Mouse (Mus musculus) T-helper 1 cell (primary cell): Measurements from ENCODE around the gene Xrra1.
"Not testable (repeated sequence)": the region's sequence is repeated elsewhere in the genome, so short reads cannot be mapped to it uniquely, and the experiment has no call there.

Source experiments
- in situ Hi-C: fragments of 300-600 bp; cut with MboI, MseI; formaldehyde crosslinking; loops from one replicate; pipeline ENCODE4 v1.15.1; 2025; ENCODE audit warnings: high pct_unique_total_duplicates

The Xrra1 gene

DNA sequence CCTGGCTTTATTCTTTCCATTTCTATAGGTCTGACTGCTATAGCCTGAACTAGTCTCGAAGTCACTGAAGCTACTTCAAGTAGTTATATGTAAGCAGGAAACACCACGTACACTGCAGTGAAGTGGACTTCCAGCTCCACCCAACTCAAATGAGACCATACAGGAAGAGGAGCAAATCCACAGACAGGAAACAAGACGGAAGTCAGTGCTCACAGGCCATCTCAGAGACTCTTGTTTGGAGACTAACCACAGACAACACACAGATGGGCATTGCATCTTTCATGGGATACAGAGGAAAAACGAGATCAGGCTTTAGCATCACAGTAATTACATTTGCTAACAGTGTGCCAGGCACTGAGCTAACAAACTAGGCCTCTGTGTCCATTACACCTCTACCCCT lies 87.4 kb downstream of the Xrra1 start:
- in situ Hi-C loops, result no loop called here

DNA sequence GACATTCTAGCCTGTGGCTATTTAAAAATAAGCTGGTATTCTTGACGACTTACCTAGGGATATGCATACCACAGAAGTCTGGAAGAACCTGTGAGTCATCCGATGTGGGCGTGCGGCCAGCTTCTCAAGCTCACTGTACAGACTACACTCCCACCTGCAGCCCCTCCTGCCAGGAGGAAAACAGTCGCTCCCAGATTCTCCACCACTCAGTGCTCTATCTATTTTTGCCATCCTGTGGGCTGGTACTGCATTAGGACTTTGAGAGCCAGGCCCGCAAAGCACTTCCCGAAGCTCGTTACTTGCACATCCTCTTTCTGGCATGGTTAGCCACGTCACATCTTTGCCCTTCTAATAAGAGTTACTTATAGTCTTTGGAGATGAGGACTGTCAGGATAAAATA lies 88.4 kb downstream of the Xrra1 start:
- in situ Hi-C loops, result no loop called here

DNA sequence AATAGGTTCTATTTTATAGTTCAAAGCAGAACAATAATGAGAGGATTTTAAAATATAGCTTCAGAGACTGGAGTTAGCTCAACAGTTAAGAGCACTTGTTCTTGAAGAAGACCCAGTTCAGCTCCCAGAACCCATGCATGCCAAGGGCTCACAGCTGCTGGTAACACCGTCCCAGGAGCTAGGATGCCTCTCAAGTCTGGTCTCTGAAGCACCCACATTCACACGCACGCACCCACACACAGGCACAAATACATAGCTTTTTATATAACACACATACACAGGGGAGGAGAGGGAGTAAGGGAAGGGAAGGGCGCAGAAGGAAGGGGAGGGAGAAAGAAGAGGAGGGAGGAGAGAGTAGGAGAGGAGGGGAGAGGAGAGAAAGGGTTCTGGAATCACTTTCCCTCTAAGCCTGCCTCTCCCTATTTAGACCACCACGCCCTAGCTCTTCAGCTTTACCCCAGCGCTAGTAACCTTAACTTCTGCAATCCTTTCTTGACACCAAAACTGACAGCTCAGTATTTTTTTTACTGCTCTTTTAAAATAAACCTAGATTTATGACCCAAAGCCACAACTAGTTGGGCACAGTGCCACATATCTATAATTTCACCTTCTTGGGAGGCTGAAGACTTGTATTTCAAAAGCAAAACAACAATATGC lies 94.7 kb downstream of the Xrra1 start:
- in situ Hi-C loops, result no loop called here

GRCm38 (mm10) chr7:99954212-99954611 lies 95.3 kb downstream of the Xrra1 start:
- in situ Hi-C loops, result no loop called here

DNA sequence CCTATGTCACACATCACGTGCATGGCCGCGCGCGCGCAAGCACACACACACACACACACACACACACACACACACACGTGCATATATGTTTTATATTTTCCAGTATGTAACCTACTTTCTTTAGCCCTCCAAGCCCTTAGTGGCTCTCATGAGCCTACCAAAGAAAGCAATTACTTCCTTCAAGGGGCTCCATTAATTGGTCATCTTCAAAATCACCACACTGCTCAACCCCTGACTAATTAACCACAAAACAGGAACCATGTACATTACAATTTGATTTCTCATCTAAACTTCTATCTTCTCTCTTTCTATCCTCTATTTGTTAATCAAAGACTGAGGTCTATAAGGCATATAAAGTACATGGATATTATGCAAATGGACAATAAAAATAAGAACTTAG lies 97.2 kb downstream of the Xrra1 start:
- in situ Hi-C loops, result no loop called here

- in situ Hi-C loops, result no loop called here
These were observed 98.5 kb downstream of the Xrra1 start for GRCm38 (mm10) chr7:99957226-99957965.

DNA sequence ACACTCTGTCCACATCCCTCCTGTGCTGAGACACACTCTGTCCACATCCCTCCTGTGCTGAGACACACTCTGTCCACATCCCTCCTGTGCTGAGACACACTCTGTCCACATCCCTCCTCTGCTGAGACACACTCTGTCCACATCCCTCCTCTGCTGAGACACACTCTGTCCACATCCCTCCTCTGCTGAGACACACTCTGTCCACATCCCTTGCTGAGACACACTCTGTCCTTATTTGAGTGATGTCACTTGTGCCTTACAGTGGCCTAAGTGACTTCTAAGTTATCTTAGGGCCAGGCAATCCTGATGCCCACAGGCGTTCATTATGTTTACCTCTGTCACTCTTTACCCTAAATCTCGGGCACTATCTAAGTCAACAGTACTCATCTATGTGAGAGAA lies 101.7 kb downstream of the Xrra1 start:
- in situ Hi-C loops, result not testable (repeated sequence)

DNA sequence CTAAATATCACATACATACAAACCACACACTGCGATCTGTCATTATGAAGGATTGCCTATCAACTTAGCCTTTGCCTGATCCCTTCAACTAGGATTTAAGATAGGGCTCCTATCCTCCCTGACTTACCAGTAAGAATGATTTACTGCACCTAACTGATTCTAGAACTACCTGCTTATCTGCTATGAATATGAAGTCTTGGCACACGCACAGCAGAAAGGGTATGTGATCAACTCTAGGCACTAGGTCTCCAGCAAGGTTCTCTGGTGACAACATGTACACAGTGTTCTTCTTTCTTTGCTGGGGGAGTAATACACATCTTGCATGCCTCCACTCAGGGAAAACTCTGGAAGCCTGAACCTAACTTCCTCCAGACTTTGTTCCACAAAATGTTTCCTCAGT lies 102.6 kb downstream of the Xrra1 start:
- in situ Hi-C loops, result no loop called here

DNA sequence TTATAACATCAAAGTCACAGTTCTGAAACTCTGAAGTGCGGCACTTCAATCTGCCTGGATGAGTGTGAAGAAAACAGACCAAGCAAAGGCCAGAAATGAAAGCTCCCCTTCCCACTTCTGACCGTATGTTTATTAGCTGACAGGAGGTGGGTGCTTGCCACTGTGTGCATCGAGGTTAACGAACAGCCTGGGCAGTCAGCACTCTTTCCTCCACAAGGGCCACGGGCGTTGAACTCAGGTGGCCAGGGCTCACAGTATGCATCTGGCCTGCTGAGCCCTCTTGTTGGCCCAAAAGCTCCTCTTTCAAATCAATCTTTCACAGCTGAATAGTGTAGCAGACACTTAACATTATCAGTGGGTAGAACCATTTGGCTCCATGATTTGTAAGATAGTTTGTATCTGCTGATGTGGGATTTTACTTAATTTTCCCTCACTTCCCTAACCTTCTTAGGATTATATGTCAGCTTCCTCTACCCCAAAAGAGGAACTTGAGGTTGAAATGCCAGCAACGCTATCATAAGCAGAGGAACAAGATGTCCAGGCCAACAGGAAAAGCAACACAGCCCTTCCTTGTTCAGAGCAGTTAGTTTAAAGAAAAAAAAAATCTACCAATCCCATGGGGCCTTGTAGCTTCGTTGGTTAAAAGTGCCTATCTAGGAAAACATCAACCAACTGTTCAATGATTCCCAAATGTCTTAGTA lies 103.8 kb downstream of the Xrra1 start:
- in situ Hi-C loops, result no loop called here

- in situ Hi-C loops, result no loop called here
These were observed 104.4 kb downstream of the Xrra1 start for GRCm38 (mm10) chr7:99963237-99963860.

- in situ Hi-C loops, result no loop called here
These were observed 106.3 kb downstream of the Xrra1 start for GRCm38 (mm10) chr7:99965020-99965841.

DNA sequence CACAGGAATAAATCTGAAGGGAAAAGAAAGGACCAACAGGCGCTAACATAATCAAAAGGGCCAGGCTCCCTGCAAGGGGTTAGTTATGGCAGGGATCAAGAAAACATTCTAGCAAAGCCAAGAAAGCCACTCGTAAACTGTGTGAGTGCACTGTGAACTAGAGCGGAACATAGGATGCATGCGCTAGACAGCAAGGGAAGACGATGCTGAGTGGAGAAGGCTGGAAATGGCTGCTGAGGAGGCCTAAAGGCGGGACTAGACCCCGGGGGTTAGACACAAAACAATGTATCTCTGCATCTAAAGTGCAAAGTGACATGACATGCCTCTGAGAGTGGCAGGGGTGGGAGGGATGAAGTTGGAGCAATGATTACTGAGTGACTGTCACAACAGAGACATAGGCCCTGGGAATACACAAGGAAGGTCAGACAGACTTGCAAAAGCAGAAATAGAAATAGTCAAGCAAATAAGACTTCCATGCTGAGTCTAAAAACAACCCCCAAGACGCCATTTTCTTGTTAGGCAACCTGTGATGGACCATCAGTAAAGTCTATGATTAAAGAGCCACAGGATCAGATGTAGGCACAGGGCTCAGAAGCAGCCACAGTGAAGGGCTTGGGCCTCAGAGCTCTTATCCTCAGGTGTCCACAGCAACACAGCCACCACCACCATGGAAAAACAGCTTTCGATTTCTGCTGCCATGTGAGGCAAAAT lies 107.2 kb downstream of the Xrra1 start:
- in situ Hi-C loops, result no loop called here
